Mouse (Mus musculus) cerebellum, postnatal 4 days (tissue): Measurements from ENCODE around the gene Srsf12.

Experiments
- DNase-seq, 2 experiments: peaks; one replicate each; pipeline ENCODE4 v3.0.0; 2022; ENCODE audit warnings: low spot score in 2 of 2, mixed read lengths in 1 of 2

Srsf12 gene

GRCm38 (mm10) chr4:33249716-33250230 is 41.0 kb downstream of the Srsf12 start:
- no peak for DNase-seq

- no peak for DNase-seq
Observed at GRCm38 (mm10) chr4:33250867-33251266, 42.1 kb downstream of the Srsf12 start.

- DNase-seq, result no peak
Observed at GRCm38 (mm10) chr4:33254706-33255105, 45.9 kb downstream of the Srsf12 start.

GRCm38 (mm10) chr4:33257263-33257964 is 48.6 kb downstream of the Srsf12 start:
- DNase-seq, result no peak

DNA sequence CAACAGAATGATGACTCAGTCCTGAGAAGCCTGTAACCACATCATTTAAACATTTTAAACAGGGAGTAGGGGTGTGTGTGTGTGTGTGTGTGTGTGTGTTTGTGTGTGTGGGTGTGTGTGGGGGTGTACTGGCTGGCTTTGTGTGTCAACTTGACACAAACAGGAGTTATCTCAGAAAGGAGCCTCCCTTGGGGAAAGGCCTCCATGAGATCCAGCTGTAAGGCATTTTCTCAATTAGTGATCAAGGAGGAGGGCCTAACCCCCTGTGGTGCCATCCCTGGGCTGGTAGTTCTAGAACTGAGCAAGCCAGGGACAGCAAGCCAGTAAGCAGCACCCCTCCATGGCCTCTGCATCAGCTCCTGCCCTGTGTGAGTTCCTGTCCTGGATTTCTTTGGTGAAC is 51.5 kb downstream of the Srsf12 start:
- no peak for DNase-seq

- peak; percentile 37 to 72 for DNase-seq
Observed at GRCm38 (mm10) chr4:33261311-33261753, 52.5 kb downstream of the Srsf12 start.

GRCm38 (mm10) chr4:33262897-33263296 is 54.1 kb downstream of the Srsf12 start:
- no peak for DNase-seq

DNA sequence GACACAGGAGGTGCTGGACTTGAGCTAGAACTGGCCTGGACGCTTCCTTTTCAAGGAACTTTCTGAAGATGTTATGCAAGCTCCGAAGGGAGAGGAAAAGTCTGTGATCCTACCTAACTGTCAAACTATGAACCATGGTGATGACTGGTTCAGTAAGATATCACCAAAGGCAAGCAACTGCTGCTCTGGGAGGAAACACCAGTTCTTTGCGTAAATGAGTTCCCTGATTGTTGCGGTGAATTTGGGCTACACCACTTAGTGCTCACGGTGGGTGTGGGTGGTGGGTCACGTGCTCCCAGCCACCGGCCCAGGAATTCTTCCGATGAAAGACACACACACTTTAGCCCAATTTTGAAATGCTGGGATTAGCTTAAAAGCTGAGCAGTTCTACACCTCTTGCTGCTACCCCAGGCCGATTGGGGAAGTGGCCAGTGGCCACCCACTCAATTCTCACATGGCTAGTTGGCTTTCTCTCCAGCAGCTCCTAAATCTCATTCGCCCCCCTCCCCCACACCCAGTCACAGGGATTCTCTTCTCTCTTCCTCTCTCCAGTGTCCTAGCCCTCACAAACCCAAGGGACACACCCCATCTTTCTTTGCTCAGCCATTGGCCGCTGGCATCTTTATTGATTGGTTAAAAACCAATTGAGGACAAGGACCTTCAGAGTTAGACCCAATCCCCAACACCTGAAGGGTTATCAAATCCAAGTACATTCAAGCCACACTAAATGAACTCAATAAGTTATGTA is 56.4 kb downstream of the Srsf12 start:
- no peak for DNase-seq

DNA sequence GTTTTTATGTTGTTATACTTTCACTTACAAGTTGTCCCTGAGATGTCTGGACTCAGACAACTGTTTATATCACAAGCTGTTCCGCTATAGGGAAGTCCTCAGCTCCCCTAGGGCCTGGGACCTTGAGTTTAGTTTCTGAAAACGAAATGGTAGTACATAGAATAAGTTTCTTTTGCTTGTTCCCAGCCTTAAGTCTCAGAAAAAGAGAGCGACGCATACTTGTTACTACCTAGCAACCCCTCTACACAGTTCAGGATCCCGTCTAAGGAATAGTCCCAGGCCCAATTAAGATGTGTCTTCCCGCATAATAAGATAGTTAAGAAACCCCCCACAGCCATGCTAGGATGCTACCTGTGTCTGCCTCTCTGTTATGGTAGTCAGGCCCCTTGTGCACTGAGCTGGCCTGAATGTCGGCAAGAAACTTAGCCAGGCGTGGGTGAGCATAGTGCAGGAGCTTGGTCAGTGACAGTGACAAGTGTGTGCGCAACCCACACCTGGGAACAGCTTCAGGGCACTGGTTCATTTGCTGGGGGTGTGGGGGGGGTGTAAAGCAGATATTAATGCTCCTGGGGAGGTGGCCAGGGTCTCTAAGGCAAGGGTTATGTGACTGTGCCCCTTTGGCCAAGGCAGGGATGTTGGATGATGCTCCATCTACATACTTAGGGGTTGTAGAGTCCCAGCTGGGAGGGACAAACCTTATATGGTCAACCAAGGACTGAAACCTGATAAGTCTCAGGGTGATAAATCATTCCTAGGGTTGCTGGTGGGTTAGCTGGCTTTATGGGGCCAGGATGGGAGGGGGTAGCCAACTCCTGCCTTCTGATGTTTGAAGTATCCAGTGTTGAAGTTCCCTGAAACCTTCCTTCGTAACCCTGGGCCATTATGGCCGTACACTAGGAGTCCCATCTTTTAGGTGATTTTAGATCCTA is 61.9 kb downstream of the Srsf12 start:
- DNase-seq, result no peak

DNA sequence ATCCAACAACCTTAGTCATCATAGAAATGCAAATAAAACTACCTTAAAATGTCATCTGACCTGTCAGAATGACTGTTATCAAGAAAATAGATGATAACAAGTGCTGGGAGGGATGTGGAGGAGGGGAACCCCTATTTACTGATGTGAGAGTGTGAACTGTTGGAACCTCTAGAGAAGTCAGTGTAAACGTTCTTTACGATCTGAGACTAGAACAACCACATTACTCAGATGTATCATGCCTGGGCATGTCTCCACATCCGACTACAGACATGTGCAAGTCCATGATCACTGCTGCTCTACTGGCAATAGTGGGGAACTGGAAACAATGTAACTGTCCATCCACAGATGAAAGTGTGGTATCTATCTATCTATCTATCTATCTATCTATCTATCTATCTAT is 64.6 kb downstream of the Srsf12 start:
- no peak for DNase-seq

GRCm38 (mm10) chr4:33281891-33282685 is 73.3 kb downstream of the Srsf12 start:
- DNase-seq, result no peak
